Mouse (Mus musculus) liver, embryonic 11.5 days (tissue): Measurements from ENCODE around the gene Tex19.1. TPM values are rescaled to one million over a fixed set of nuclear protein-coding genes. Genes with fewer than 3 reads are reported as not detected.

Experiments
- ATAC-seq: fragments of 200-750 bp; cut with Nextera tagmentation; replicated peaks from 2 replicates; pipeline ENCODE4 v1.8.0; 2017; ENCODE audit warnings: moderate number of reproducible peaks, mild to moderate bottlenecking, moderate TSS enrichment, moderate library complexity; ENCODE audit not compliant: low FRiP score
- DNase-seq: peaks from one replicate; pipeline ENCODE4 v3.0.0-alpha.2; 2017; ENCODE audit warnings: low spot score
- H3K27ac ChIP-seq: fragments of 300-500 bp; sonication (generic); 2 replicates; pipeline ENCODE4 v1.5.1; 2014; ENCODE audit warnings: mild to moderate bottlenecking, low read depth, low read length, control low read depth
- H3K27me3 ChIP-seq: fragments of 300-500 bp; sonication (generic); replicated peaks from 2 replicates; pipeline ENCODE4 v1.6.1; 2014; ENCODE audit warnings: low read length, mixed read lengths; ENCODE audit not compliant: control insufficient read depth, insufficient read depth
- H3K36me3 ChIP-seq: fragments of 300-500 bp; sonication (generic); 2 replicates; pipeline ENCODE4 v1.6.1; 2014; ENCODE audit warnings: mild to moderate bottlenecking, low read length, moderate library complexity, mixed read lengths; ENCODE audit not compliant: control insufficient read depth, insufficient read depth
- H3K4me1 ChIP-seq: fragments of 300-500 bp; sonication (generic); replicated peaks from 2 replicates; pipeline ENCODE4 v1.6.1; 2014; ENCODE audit warnings: low read length, mixed read lengths; ENCODE audit not compliant: control insufficient read depth, insufficient read depth
- H3K4me2 ChIP-seq: fragments of 300-500 bp; sonication (generic); 2 replicates; pipeline ENCODE4 v1.6.1; 2014; ENCODE audit warnings: mild to moderate bottlenecking, control low read depth, moderate library complexity
- H3K4me3 ChIP-seq: fragments of 300-500 bp; sonication (generic); 2 replicates; pipeline ENCODE4 v1.5.1; 2014; ENCODE audit warnings: low read depth, low read length, control low read depth
- H3K9ac ChIP-seq: fragments of 300-500 bp; sonication (generic); 2 replicates; pipeline ENCODE4 v1.6.1; 2014; ENCODE audit warnings: low read depth, low read length, control low read depth
- H3K9me3 ChIP-seq: fragments of 300-500 bp; sonication (generic); 2 replicates; pipeline ENCODE4 v1.6.1; 2016; ENCODE audit warnings: low read length, inconsistent platforms, mixed read lengths; ENCODE audit not compliant: control insufficient read depth
- WGBS: fragments of 180-500 bp; shearing (Covaris S2); extraction: QIAGEN DNeasy Blood & Tissue Kit; methylation state at CpG from one replicate; pipeline ENCODE4 v1.1.7; 2014; 5-methylcytosine and 5-hydroxymethylcytosine counted together
- polyA plus RNA-seq: library from polyadenylated mRNA; unstranded; fragments of >200 nt; fragmentation: Nextera tagmentation; extraction: Ambion mirVana; gene quantifications from 2 replicates; pipeline ENCODE4 v1.2.1, GENCODE M21; 2014

Gene Tex19.1
- polyA plus RNA-seq, 1 experiment from 2014 or later, result 0.43 TPM

GRCm38 (mm10) chr11:121112091-121112775 lies 33.7 kb upstream of the Tex19.1 start:
- Histone ChIP-seq H3K4me1 (0 out of 2 replicates have a peak, but pooled peaks cover 3% of the 10 kb centered on the region), H3K4me3 (no peak overlapping the region), H3K27ac (no peak overlapping the region), H3K4me2 (no peak overlapping the region), H3K9me3 (no peaks in the 10 kb centered on the region), H3K36me3 (no peaks in the 10 kb centered on the region), H3K9ac (no peak overlapping the region), H3K27me3 (no peaks in the 10 kb centered on the region)
- DNase-seq (no peak), ATAC-seq (no peak)
- WGBS, result 80% methylated on average over 5 of the region's 5 CpGs

- 88% methylated on average over 18 of the region's 18 CpGs for WGBS
- no peak for DNase-seq
Observed at GRCm38 (mm10) chr11:121118106-121118505, 27.8 kb upstream of the Tex19.1 start.

GRCm38 (mm10) chr11:121118577-121118976 lies 27.4 kb upstream of the Tex19.1 start, which contains the start of gene Tex19.2:
Gene Tex19.2 (minus strand): TSS chr11:121118677.
- H3K27ac ChIP-seq, result no peak within 1 kb of the TSS
- H3K27me3 ChIP-seq, result no peaks in the 10 kb centered on the region
- 86% methylated on average over 3 of the region's 3 CpGs for WGBS
- H3K9ac ChIP-seq, result no peak within 1 kb of the TSS
- DNase-seq (no peak), ATAC-seq (no peak)
- H3K4me1 ChIP-seq, result peaks cover 10% of the 10 kb centered on the region
- no peaks in the 10 kb centered on the region for H3K36me3 ChIP-seq
- H3K4me2 ChIP-seq, result no peak within 1 kb of the TSS
- no peak within 1 kb of the TSS for H3K4me3 ChIP-seq
- no peaks in the 10 kb centered on the region for H3K9me3 ChIP-seq

More at GRCm38 (mm10) chr11:121118106-121118505, 27.8 kb upstream of the Tex19.1 start:
- H3K4me2 ChIP-seq, result no peak overlapping the region
- no peaks in the 10 kb centered on the region for H3K36me3 ChIP-seq
- H3K27me3 ChIP-seq, result no peaks in the 10 kb centered on the region
- H3K27ac ChIP-seq, result no peak overlapping the region
- H3K9me3 ChIP-seq, result no peaks in the 10 kb centered on the region
- H3K4me3 ChIP-seq, result no peak overlapping the region
- peaks cover 10% of the 10 kb centered on the region for H3K4me1 ChIP-seq
- no peak overlapping the region for H3K9ac ChIP-seq
- no peak for ATAC-seq

GRCm38 (mm10) chr11:121121151-121121550 lies 24.8 kb upstream of the Tex19.1 start:
- ATAC-seq (no peak), DNase-seq (no peak)
- no peak overlapping the region for H3K4me3 ChIP-seq
- WGBS, result 81% methylated on average over 3 of the region's 3 CpGs
- no peaks in the 10 kb centered on the region for H3K9me3 ChIP-seq
- no peaks in the 10 kb centered on the region for H3K27me3 ChIP-seq
- no peak overlapping the region for H3K9ac ChIP-seq
- H3K4me1 ChIP-seq, result peaks cover 14% of the 10 kb centered on the region
- no peaks in the 10 kb centered on the region for H3K36me3 ChIP-seq
- no peak overlapping the region for H3K4me2 ChIP-seq
- H3K27ac ChIP-seq, result no peak overlapping the region

- Histone ChIP-seq H3K36me3 (no peaks in the 10 kb centered on the region), H3K9me3 (no peaks in the 10 kb centered on the region), H3K27me3 (no peaks in the 10 kb centered on the region), H3K4me2 (no peak overlapping the region), H3K4me1 (peaks cover 15% of the 10 kb centered on the region), H3K27ac (no peak overlapping the region), H3K4me3 (no peak overlapping the region), H3K9ac (no peak overlapping the region)
- WGBS, result 17% methylated on average over 2 of the region's 2 CpGs
- ATAC-seq (no peak), DNase-seq (no peak)
Observed at GRCm38 (mm10) chr11:121122024-121122670, 23.8 kb upstream of the Tex19.1 start.

- H3K9me3 ChIP-seq, result no peaks in the 10 kb centered on the region
- H3K4me3 ChIP-seq, result no peak overlapping the region
- H3K27ac ChIP-seq, result no peak overlapping the region
- WGBS, result 79% methylated on average over 4 of the region's 4 CpGs
- no peak overlapping the region for H3K4me2 ChIP-seq
- no peak overlapping the region for H3K9ac ChIP-seq
- no peaks in the 10 kb centered on the region for H3K27me3 ChIP-seq
- H3K36me3 ChIP-seq, result no peaks in the 10 kb centered on the region
- ATAC-seq (no peak), DNase-seq (no peak)
- H3K4me1 ChIP-seq, result peaks cover 15% of the 10 kb centered on the region
Observed at GRCm38 (mm10) chr11:121123438-121123837, 22.5 kb upstream of the Tex19.1 start.

GRCm38 (mm10) chr11:121125522-121126172 lies 20.3 kb upstream of the Tex19.1 start:
- no peaks in the 10 kb centered on the region for H3K9me3 ChIP-seq
- no peak overlapping the region for H3K9ac ChIP-seq
- DNase-seq (no peak), ATAC-seq (peak; percentile 41; the same call in 1 of the 2 replicates)
- H3K4me1 ChIP-seq, result peaks cover 15% of the 10 kb centered on the region
- 0 out of 2 replicates have a peak overlapping the region, but pooled peaks have one; percentile 3 for H3K4me2 ChIP-seq
- no peak overlapping the region for H3K4me3 ChIP-seq
- no peak overlapping the region for H3K27ac ChIP-seq
- no peaks in the 10 kb centered on the region for H3K36me3 ChIP-seq
- H3K27me3 ChIP-seq, result no peaks in the 10 kb centered on the region
- 36% methylated on average over 3 of the region's 3 CpGs for WGBS

- DNase-seq (no peak), ATAC-seq (no peak)
- 88% methylated on average over 1 of the region's 1 CpGs for WGBS
- no peaks in the 10 kb centered on the region for H3K27me3 ChIP-seq
- H3K4me2 ChIP-seq, result no peak overlapping the region
- no peak overlapping the region for H3K9ac ChIP-seq
- no peak overlapping the region for H3K4me3 ChIP-seq
- H3K27ac ChIP-seq, result no peak overlapping the region
- no peaks in the 10 kb centered on the region for H3K36me3 ChIP-seq
- peaks cover 15% of the 10 kb centered on the region for H3K4me1 ChIP-seq
- H3K9me3 ChIP-seq, result no peaks in the 10 kb centered on the region
Observed at GRCm38 (mm10) chr11:121126395-121126794, 19.5 kb upstream of the Tex19.1 start.
